Mouse (Mus musculus) stomach, postnatal 0 days (tissue): ENCODE measurements around the gene Lypd3. TPM values are rescaled to one million over a fixed set of nuclear protein-coding genes. Genes with fewer than 3 reads are reported as not detected.
A peak's percentile ranks its signal among the peaks of the same experiment; 100 is the strongest.

ENCODE experiments used
- ATAC-seq: fragments of 200-750 bp; cut with Nextera tagmentation; 2 replicates; pipeline ENCODE4 v1.8.0; 2017; ENCODE audit not compliant: low FRiP score, low TSS enrichment
- DNase-seq: peaks from one replicate; pipeline ENCODE4 v3.0.0-alpha.2; 2016; ENCODE audit warnings: low spot score
- H3K27ac ChIP-seq: fragments of 300-500 bp; sonication (generic); replicated peaks from 2 replicates; pipeline ENCODE4 v1.5.1; 2014; ENCODE audit warnings: mild to moderate bottlenecking, control low read depth
- H3K27me3 ChIP-seq: fragments of 300-500 bp; sonication (generic); 2 replicates; pipeline ENCODE4 v1.6.1; 2014; ENCODE audit warnings: low read length; ENCODE audit not compliant: control insufficient read depth, insufficient read depth
- H3K36me3 ChIP-seq: fragments of 300-500 bp; sonication (generic); 2 replicates; pipeline ENCODE4 v1.6.1; 2014; ENCODE audit warnings: low read length, mixed read lengths; ENCODE audit not compliant: control insufficient read depth, insufficient read depth
- H3K4me1 ChIP-seq: fragments of 300-500 bp; sonication (generic); replicated peaks from 2 replicates; pipeline ENCODE4 v1.6.1; 2014; ENCODE audit warnings: antibody characterized with exemption; ENCODE audit not compliant: control insufficient read depth, insufficient read depth
- H3K4me2 ChIP-seq: fragments of 300-500 bp; sonication (generic); replicated peaks from 2 replicates; pipeline ENCODE4 v1.6.1; 2014; ENCODE audit warnings: low read depth, mild to moderate bottlenecking, control low read depth, moderate library complexity
- H3K4me3 ChIP-seq: fragments of 300-500 bp; sonication (generic); 2 replicates; pipeline ENCODE4 v1.5.1; 2014; ENCODE audit warnings: low read depth, low read length, control low read depth
- H3K9ac ChIP-seq: fragments of 300-500 bp; sonication (generic); 2 replicates; pipeline ENCODE4 v1.6.1; 2014; ENCODE audit warnings: mild to moderate bottlenecking, low read length, control low read depth, mixed read lengths
- H3K9me3 ChIP-seq: fragments of 300-500 bp; sonication (generic); 2 replicates; pipeline ENCODE4 v1.6.1; 2016; ENCODE audit warnings: low read length; ENCODE audit not compliant: control insufficient read depth
- CTCF ChIP-seq: IDR thresholded peaks from 2 replicates; pipeline ENCODE4 v1.5.1; 2016; ENCODE audit warnings: antibody characterized with exemption, low read depth, mild to moderate bottlenecking, moderate library complexity
- EP300 ChIP-seq: optimal IDR thresholded peaks from 2 replicates; pipeline ENCODE3; 2016; ENCODE audit warnings: antibody characterized with exemption
- WGBS: fragments of 180-500 bp; shearing (Covaris S2); extraction: QIAGEN DNeasy Blood & Tissue Kit; methylation state at CpG from one replicate; pipeline ENCODE4 v1.1.7; 2014; 5-methylcytosine and 5-hydroxymethylcytosine counted together
- polyA plus RNA-seq: library from polyadenylated mRNA; unstranded; fragments of >200 nt; fragmentation: Nextera tagmentation; extraction: Ambion mirVana; gene quantifications from 2 replicates; pipeline ENCODE4 v1.2.1, GENCODE M21; 2015

The Lypd3 gene
- polyA plus RNA-seq, 1 experiment from 2014 or later, result 277 TPM

DNA sequence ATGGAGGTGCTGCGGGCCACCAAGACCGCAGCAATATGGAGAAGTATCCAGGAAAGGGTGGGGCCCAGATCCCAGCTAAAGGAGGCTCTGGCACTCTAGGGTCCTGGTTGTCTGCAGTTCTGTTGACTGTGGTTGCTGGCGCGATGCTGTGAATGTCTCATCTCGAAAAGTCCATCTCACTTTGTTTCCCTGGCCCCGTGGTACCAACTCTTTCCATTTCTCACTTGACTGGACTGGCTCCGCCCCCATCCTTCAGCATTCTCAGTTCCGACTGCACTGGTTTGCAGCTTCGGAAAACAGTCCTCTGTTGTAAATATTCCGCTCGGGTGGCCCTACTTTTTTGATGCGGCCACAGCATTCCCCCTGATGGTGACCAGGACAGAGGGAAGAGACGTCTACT lies 4.1 kb downstream of the Lypd3 start:
- Histone ChIP-seq H3K4me2 (no peak overlapping the region), H3K4me3 (no peak overlapping the region), H3K27me3 (no peaks in the 10 kb centered on the region), H3K9ac (no peak overlapping the region), H3K4me1 (peaks cover 3% of the 10 kb centered on the region; the same call in 1 of the 2 replicates), H3K27ac (no peak overlapping the region), H3K9me3 (no peaks in the 10 kb centered on the region), H3K36me3 (no peaks in the 10 kb centered on the region)
- ATAC-seq (no peak), DNase-seq (no peak)
- WGBS, result 67% methylated on average over 13 of the region's 13 CpGs
- TF ChIP-seq CTCF, result no peak
- TF ChIP-seq EP300, result no peak

DNA sequence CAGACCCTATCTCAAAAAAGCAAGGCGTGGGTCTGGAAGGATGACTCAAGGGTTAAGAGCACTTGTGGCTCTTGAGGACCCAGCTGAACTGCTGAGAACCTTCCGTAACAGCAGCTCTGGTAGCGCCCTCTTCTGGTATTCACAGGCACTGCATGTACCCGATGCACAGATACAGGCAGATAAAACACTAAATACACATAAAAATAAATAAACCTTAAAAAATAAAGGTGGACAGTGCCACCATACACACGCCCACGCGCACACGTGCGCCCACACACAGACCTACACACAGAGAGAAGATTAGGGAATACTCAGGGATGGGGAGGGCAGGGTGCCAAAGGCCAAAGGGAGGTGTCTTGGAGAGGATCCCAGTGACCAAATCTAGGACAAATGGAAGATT lies 6.1 kb downstream of the Lypd3 start:
- H3K4me2 ChIP-seq, result no peak overlapping the region
- peak; percentile 57 for DNase-seq
- H3K36me3 ChIP-seq, result no peaks in the 10 kb centered on the region
- TF ChIP-seq EP300, result no peak
- peak; percentile 85 for TF ChIP-seq CTCF
- H3K9ac ChIP-seq, result no peak overlapping the region
- WGBS, result 9% methylated on average over 9 of the region's 9 CpGs
- ATAC-seq, result no peak
- no peak overlapping the region for H3K4me3 ChIP-seq
- H3K4me1 ChIP-seq, result peaks cover 3% of the 10 kb centered on the region; the same call in 1 of the 2 replicates
- H3K27me3 ChIP-seq, result no peaks in the 10 kb centered on the region
- no peaks in the 10 kb centered on the region for H3K9me3 ChIP-seq
- H3K27ac ChIP-seq, result no peak overlapping the region

DNA sequence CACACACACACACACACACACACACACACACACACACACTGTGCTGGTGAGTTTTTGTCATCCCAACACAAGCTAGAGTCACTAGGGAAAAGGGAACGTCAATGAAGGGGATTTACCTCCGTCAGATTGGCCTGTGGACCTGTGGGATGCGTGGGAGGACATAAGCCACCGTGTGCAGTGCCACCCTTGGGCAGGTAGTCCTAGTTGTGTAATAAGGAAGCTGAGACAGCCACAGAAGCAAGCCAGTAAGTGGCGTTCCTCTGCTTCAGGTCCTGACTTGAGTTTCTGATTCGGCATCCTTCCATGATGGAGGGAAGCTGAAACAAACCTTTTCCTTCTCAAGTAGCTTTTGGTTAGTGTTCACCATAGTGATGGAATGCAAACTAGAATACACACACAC lies 8.1 kb downstream of the Lypd3 start:
- Histone ChIP-seq H3K4me3 (no peak overlapping the region), H3K36me3 (no peaks in the 10 kb centered on the region), H3K4me2 (no peak overlapping the region), H3K27ac (no peak overlapping the region), H3K4me1 (no peaks in the 10 kb centered on the region), H3K27me3 (no peaks in the 10 kb centered on the region), H3K9ac (no peak overlapping the region), H3K9me3 (no peaks in the 10 kb centered on the region)
- DNase-seq (no peak), ATAC-seq (no peak)
- TF ChIP-seq CTCF (no peak), EP300 (no peak)
- 72% methylated on average over 6 of the region's 6 CpGs for WGBS

DNA sequence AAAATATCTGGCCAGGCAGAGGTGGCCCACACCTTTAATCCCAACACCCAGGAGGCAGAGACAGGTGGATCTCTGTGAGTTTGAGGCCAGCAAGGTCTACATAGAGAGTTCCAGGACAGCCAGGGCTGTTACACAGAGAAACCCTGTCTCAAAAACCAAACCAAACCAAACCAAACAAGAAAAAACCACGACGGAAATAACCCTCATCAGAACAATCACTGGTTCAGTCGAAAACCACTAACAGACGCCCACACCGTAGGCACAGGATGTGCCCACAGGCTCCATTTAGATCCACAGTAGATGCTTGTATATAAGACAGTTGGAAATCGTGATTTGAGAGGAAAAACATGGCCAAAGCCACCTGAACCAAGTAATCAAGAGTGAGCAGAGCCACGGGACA lies 8.6 kb downstream of the Lypd3 start:
- Histone ChIP-seq H3K27ac (no peak overlapping the region), H3K36me3 (no peaks in the 10 kb centered on the region), H3K9ac (no peak overlapping the region), H3K4me3 (no peak overlapping the region), H3K4me2 (no peak overlapping the region), H3K27me3 (no peaks in the 10 kb centered on the region), H3K4me1 (no peaks in the 10 kb centered on the region), H3K9me3 (no peaks in the 10 kb centered on the region)
- TF ChIP-seq CTCF (no peak), EP300 (no peak)
- DNase-seq (no peak), ATAC-seq (no peak)
- WGBS, result 67% methylated on average over 7 of the region's 7 CpGs

- Histone ChIP-seq H3K4me2 (no peak overlapping the region), H3K36me3 (no peaks in the 10 kb centered on the region), H3K27me3 (no peaks in the 10 kb centered on the region), H3K4me3 (no peak overlapping the region), H3K9me3 (no peaks in the 10 kb centered on the region), H3K9ac (no peak overlapping the region), H3K27ac (peak overlapping the region; percentile 40; the same call in 1 of the 2 replicates), H3K4me1 (no peaks in the 10 kb centered on the region)
- 51% methylated on average over 7 of the region's 7 CpGs for WGBS
- DNase-seq (no peak), ATAC-seq (no peak)
- TF ChIP-seq EP300, result no peak
- no peak for TF ChIP-seq CTCF
These were observed 10.1 kb downstream of the Lypd3 start for GRCm38 (mm10) chr7:24646486-24646885.

- no peak overlapping the region for H3K27ac ChIP-seq
- ATAC-seq (peak; percentile 64; the same call in 1 of the 2 replicates), DNase-seq (peak; percentile 61)
- WGBS, result 20% methylated on average over 7 of the region's 7 CpGs
- H3K4me1 ChIP-seq, result no peaks in the 10 kb centered on the region
- TF ChIP-seq EP300 (no peak), CTCF (peak; percentile 88)
- no peak overlapping the region for H3K9ac ChIP-seq
- no peak overlapping the region for H3K4me3 ChIP-seq
- no peaks in the 10 kb centered on the region for H3K36me3 ChIP-seq
- H3K4me2 ChIP-seq, result no peak overlapping the region
- H3K27me3 ChIP-seq, result no peaks in the 10 kb centered on the region
- H3K9me3 ChIP-seq, result no peaks in the 10 kb centered on the region
These were observed 17.3 kb downstream of the Lypd3 start for GRCm38 (mm10) chr7:24653681-24654080.
